Mouse (Mus musculus) kidney, embryonic 16.5 days (tissue): ENCODE results near the gene Plekhf1. TPM values are rescaled to one million over a fixed set of nuclear protein-coding genes. Genes with fewer than 3 reads are reported as not detected.

ENCODE experiments used
- ATAC-seq: fragments of 200-750 bp; cut with Nextera tagmentation; 2 replicates; pipeline ENCODE4 v1.8.0; 2017; ENCODE audit warnings: moderate TSS enrichment; ENCODE audit not compliant: low FRiP score, low TSS enrichment
- H3K27ac ChIP-seq: fragments of 300-500 bp; sonication (generic); 2 replicates; pipeline ENCODE4 v1.5.1; 2014; ENCODE audit warnings: low read length
- H3K27me3 ChIP-seq: fragments of 300-500 bp; sonication (generic); 2 replicates; pipeline ENCODE4 v1.6.1; 2014; ENCODE audit warnings: low read length, control low read depth, mixed read lengths; ENCODE audit not compliant: insufficient read depth
- H3K36me3 ChIP-seq: fragments of 300-500 bp; sonication (generic); 2 replicates; pipeline ENCODE4 v1.6.1; 2014; ENCODE audit warnings: low read length, control low read depth, mixed read lengths; ENCODE audit not compliant: insufficient read depth
- H3K4me1 ChIP-seq: fragments of 300-500 bp; sonication (generic); 2 replicates; pipeline ENCODE4 v1.6.1; 2014; ENCODE audit warnings: low read length, control low read depth, mixed read lengths; ENCODE audit not compliant: insufficient read depth
- H3K4me2 ChIP-seq: fragments of 300-500 bp; sonication (generic); replicated peaks from 2 replicates; pipeline ENCODE4 v1.6.1; 2014; ENCODE audit warnings: low read depth, low read length
- H3K4me3 ChIP-seq: fragments of 300-500 bp; sonication (generic); 2 replicates; pipeline ENCODE4 v1.5.1; 2014; ENCODE audit warnings: mild to moderate bottlenecking, low read length
- H3K9ac ChIP-seq: fragments of 300-500 bp; sonication (generic); replicated peaks from 2 replicates; pipeline ENCODE4 v1.6.1; 2014; ENCODE audit warnings: low read length
- H3K9me3 ChIP-seq: fragments of 300-500 bp; sonication (generic); 2 replicates; pipeline ENCODE4 v1.6.1; 2016; ENCODE audit warnings: low read length, control low read depth
- WGBS: fragments of 180-500 bp; shearing (Covaris S2); extraction: QIAGEN DNeasy Blood & Tissue Kit; methylation state at CpG from one replicate; pipeline ENCODE4 v1.1.7; 2014; 5-methylcytosine and 5-hydroxymethylcytosine counted together
- polyA plus RNA-seq: library from polyadenylated mRNA; unstranded; fragments of >200 nt; fragmentation: Nextera tagmentation; extraction: Ambion mirVana; gene quantifications from 2 replicates; pipeline ENCODE4 v1.2.1, GENCODE M21; 2015

Plekhf1 gene
- polyA plus RNA-seq, 1 experiment from 2014 or later, result 6.3 TPM

- peak; percentile 72 for ATAC-seq
- Histone ChIP-seq H3K27ac (peak within 1 kb of the TSS; percentile 79), H3K4me1 (peaks cover 18% of the 10 kb centered on the region), H3K4me3 (peak within 1 kb of the TSS; percentile 66), H3K9ac (peak within 1 kb of the TSS; percentile 76), H3K36me3 (no peaks in the 10 kb centered on the region), H3K4me2 (peak within 1 kb of the TSS; percentile 89), H3K27me3 (no peaks in the 10 kb centered on the region), H3K9me3 (no peaks in the 10 kb centered on the region)
- 4% methylated on average over 28 of the region's 28 CpGs for WGBS
Measured at GRCm38 (mm10) chr7:38182962-38183687, 44.7 kb downstream of the Plekhf1 start, which contains the start of gene 1600014C10Rik. Gene 1600014C10Rik, plus strand, starts transcription at chr7:38183217.

GRCm38 (mm10) chr7:38182596-38182961, 45.2 kb downstream of the Plekhf1 start:
- WGBS, result 0% methylated on average over 11 of the region's 11 CpGs
- Histone ChIP-seq H3K4me1 (peaks cover 18% of the 10 kb centered on the region), H3K9me3 (no peaks in the 10 kb centered on the region), H3K36me3 (no peaks in the 10 kb centered on the region), H3K27ac (peak overlapping the region; percentile 79), H3K4me3 (peak overlapping the region; percentile 66), H3K9ac (peak overlapping the region; percentile 76; the same call in 1 of the 2 replicates), H3K4me2 (peak overlapping the region; percentile 89), H3K27me3 (no peaks in the 10 kb centered on the region)
- ATAC-seq, result peak; percentile 62

DNA sequence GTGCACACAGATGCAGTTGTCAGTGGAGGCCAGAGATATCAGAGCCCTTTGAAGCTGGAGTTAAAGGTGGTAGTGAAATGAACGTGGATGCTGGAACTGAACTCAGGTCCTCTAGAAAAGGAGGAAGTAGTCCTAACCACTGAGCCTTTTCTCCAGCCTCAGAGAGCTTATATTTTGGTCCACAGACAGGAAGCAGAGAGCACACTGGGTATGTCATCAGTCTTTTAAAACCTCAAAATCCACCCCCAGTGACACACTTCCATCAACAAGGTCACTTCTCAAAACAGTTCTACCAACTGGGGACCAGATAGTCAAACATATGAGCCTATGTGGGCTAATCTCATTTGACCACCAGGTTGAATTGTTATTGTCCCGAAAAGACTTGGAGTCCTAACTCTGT, 46.5 kb downstream of the Plekhf1 start:
- Histone ChIP-seq H3K9me3 (no peaks in the 10 kb centered on the region), H3K27me3 (no peaks in the 10 kb centered on the region), H3K9ac (no peak overlapping the region), H3K4me3 (no peak overlapping the region), H3K4me2 (no peak overlapping the region), H3K27ac (no peak overlapping the region), H3K4me1 (peaks cover 18% of the 10 kb centered on the region), H3K36me3 (no peaks in the 10 kb centered on the region)
- ATAC-seq, result no peak
- WGBS, result 82% methylated on average over 2 of the region's 2 CpGs

GRCm38 (mm10) chr7:38179896-38180295, 47.9 kb downstream of the Plekhf1 start:
- no peak overlapping the region for H3K27ac ChIP-seq
- ATAC-seq, result no peak
- H3K4me2 ChIP-seq, result no peak overlapping the region
- no peaks in the 10 kb centered on the region for H3K9me3 ChIP-seq
- H3K27me3 ChIP-seq, result no peaks in the 10 kb centered on the region
- H3K9ac ChIP-seq, result no peak overlapping the region
- no peak overlapping the region for H3K4me3 ChIP-seq
- no peaks in the 10 kb centered on the region for H3K36me3 ChIP-seq
- 72% methylated on average over 3 of the region's 3 CpGs for WGBS
- peaks cover 18% of the 10 kb centered on the region for H3K4me1 ChIP-seq

GRCm38 (mm10) chr7:38176056-38176455, 51.8 kb downstream of the Plekhf1 start:
- Histone ChIP-seq H3K4me1 (peaks cover 10% of the 10 kb centered on the region), H3K36me3 (no peaks in the 10 kb centered on the region), H3K4me3 (no peak overlapping the region), H3K4me2 (no peak overlapping the region), H3K9ac (no peak overlapping the region), H3K27ac (no peak overlapping the region), H3K27me3 (peaks cover 8% of the 10 kb centered on the region; the same call in 1 of the 2 replicates), H3K9me3 (no peaks in the 10 kb centered on the region)
- no peak for ATAC-seq
- 71% methylated on average over 3 of the region's 3 CpGs for WGBS

DNA sequence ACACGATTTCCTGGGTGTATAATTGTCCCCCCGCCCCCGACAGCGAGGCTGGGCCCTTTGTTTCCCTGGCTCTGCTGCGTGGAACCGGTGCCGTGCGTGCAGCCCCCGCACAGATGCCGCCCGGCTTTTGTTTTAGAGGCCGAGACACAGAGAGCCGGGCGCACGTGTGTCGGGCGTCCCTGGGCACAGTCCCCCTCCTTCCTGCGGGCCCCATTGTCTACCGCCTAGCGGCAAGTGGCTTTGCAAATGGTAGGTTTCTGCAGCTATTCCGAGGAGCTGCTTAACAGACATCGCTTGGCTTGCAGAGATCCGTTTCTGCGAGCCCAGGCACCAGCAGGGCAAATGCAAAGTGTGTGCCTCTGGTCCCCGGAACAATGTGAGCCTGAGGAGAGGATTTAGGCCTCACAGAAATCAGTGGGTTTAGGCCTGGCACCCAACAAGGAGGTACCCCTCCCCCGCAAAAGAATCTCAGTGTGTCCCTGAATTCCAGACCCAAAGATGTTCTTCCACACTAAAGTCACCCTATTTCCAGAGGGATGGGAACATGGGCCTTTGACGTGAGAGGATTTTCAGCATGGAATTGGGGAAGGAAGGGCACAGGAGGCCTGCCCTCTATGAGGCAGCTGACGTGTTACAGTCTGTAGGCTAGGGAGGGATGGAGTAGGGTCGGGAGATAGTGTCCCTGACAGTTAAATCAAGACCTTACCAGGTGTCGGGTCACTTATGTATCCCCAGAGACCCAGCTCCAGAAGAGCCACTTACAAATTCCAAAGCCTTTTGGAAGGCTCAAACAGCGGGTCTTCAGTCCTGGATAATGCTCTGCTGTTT, 53.3 kb downstream of the Plekhf1 start:
- WGBS, result 14% methylated on average over 31 of the region's 31 CpGs
- H3K27ac ChIP-seq, result no peak overlapping the region
- peak overlapping the region; percentile 63 for H3K9ac ChIP-seq
- H3K4me3 ChIP-seq, result peak overlapping the region; percentile 39
- peak overlapping the region; percentile 65 for H3K4me2 ChIP-seq
- peak; percentile 55; the same call in 1 of the 2 replicates for ATAC-seq
- no peaks in the 10 kb centered on the region for H3K9me3 ChIP-seq
- peaks cover 10% of the 10 kb centered on the region for H3K4me1 ChIP-seq
- H3K27me3 ChIP-seq, result peaks cover 8% of the 10 kb centered on the region; the same call in 1 of the 2 replicates
- no peaks in the 10 kb centered on the region for H3K36me3 ChIP-seq

- Histone ChIP-seq H3K4me1 (peaks cover 10% of the 10 kb centered on the region), H3K9me3 (no peaks in the 10 kb centered on the region), H3K27me3 (peaks cover 8% of the 10 kb centered on the region; the same call in 1 of the 2 replicates), H3K4me3 (peak overlapping the region; percentile 39), H3K36me3 (no peaks in the 10 kb centered on the region), H3K9ac (peak overlapping the region; percentile 63; the same call in 1 of the 2 replicates), H3K4me2 (peak overlapping the region; percentile 65), H3K27ac (no peak overlapping the region)
- no peak for ATAC-seq
- 20% methylated on average over 14 of the region's 14 CpGs for WGBS
Measured at GRCm38 (mm10) chr7:38173871-38174270, 53.9 kb downstream of the Plekhf1 start.

GRCm38 (mm10) chr7:38167724-38168141, 60.1 kb downstream of the Plekhf1 start:
- H3K36me3 ChIP-seq, result no peaks in the 10 kb centered on the region
- no peak overlapping the region for H3K4me3 ChIP-seq
- 0 out of 2 replicates have a peak overlapping the region, but pooled peaks have one; percentile 18 for H3K9ac ChIP-seq
- H3K27ac ChIP-seq, result no peak overlapping the region
- WGBS, result 16% methylated on average over 11 of the region's 11 CpGs
- H3K4me1 ChIP-seq, result no peaks in the 10 kb centered on the region
- H3K27me3 ChIP-seq, result no peaks in the 10 kb centered on the region
- no peak for ATAC-seq
- peak overlapping the region; percentile 28; the same call in 1 of the 2 replicates for H3K4me2 ChIP-seq
- H3K9me3 ChIP-seq, result no peaks in the 10 kb centered on the region
